In the genomic region with DNA sequence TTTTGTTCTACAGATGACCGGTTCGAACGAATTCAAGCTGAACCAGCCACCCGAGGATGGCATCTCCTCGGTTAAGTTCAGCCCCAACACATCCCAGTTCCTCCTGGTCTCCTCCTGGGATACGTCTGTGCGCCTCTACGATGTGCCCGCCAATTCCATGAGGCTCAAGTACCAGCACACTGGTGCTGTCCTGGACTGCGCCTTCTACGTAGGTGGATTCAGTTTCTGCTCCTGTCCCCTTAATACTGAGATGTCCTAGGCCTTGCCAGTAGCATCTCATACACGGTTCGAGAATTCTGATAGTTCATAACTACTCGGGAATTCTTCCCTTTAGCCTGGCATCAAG, we compare ENCODE assay signal across 8 mouse cellular contexts. TPM values are rescaled to one million over a fixed set of nuclear protein-coding genes. Genes with fewer than 3 reads are reported as not detected.
DNase-seq lines count a peak whose midpoint lies in the region; ATAC-seq and TF ChIP-seq lines count a peak whose summit lies in the region.

No protein-coding gene starts in this region.

- peaks cover 8% of the 10 kb centered on the region for H3K36me3 ChIP-seq in heart, adult 2 months (ENCODE audit: control insufficient read depth, insufficient read depth, low read length)
- peaks cover 42% of the 10 kb centered on the region for H3K36me3 ChIP-seq in C2C12 (ENCODE audit: control insufficient read depth, insufficient read depth)
- peaks cover 35% of the 10 kb centered on the region for H3K36me3 ChIP-seq in forebrain, embryonic 14.5 days (ENCODE audit: control insufficient read depth, insufficient read depth, low read length)
- H3K36me3 ChIP-seq in liver, embryonic 16.5 days (ENCODE audit: control insufficient read depth, insufficient read depth), result peaks cover 33% of the 10 kb centered on the region

- no peak for TF ChIP-seq POLR2A in heart, adult 2 months (IDR thresholded peaks at IDR 0.05; ENCODE audit: insufficient read depth, low read depth, low read length)

- H3K4me2 ChIP-seq in forebrain, embryonic 14.5 days (ENCODE audit: low read length), result peak overlapping the region; percentile 76
- peak overlapping the region; percentile 73 for H3K4me2 ChIP-seq in liver, embryonic 16.5 days (ENCODE audit: low read depth, low read length)

- peak overlapping the region; percentile 91 for H3K4me3 ChIP-seq in heart, adult 2 months
- H3K4me3 ChIP-seq in C2C12 (ENCODE audit: insufficient read depth, poor library complexity, severe bottlenecking), result peak overlapping the region; percentile 50
- peak overlapping the region; percentile 76 for H3K4me3 ChIP-seq in forebrain, embryonic 14.5 days (ENCODE audit: low read depth, low read length)
- H3K4me3 ChIP-seq in liver, embryonic 16.5 days (ENCODE audit: low read depth, low read length), result peak overlapping the region; percentile 96

- peaks cover 50% of the 10 kb centered on the region for H3K79me3 ChIP-seq in C2C12 (ENCODE audit: low read depth)

- TF ChIP-seq CTCF in heart, adult 2 months (IDR thresholded peaks at IDR 0.05), result no peak
- no peak for TF ChIP-seq CTCF in C2C12 (IDR thresholded peaks at IDR 0.05; ENCODE audit: control insufficient read depth, insufficient read depth, insufficient read length)

- intact Hi-C loops in heart, adult 2 months (cut with DNase I), result loop anchor here (2.0 to 5.0 kb wide), 3 partner anchors 148 to 693 kb away; partner anchors contain the start of genes 2310057M21Rik, Acadsb, Ikzf5 and Plekha1

- H3K9ac ChIP-seq in heart, adult 2 months (ENCODE audit: low read depth, low read length), result peak overlapping the region; percentile 89
- peak overlapping the region; percentile 87 for H3K9ac ChIP-seq in forebrain, embryonic 14.5 days (ENCODE audit: low read length)
- H3K9ac ChIP-seq in liver, embryonic 16.5 days (ENCODE audit: low read depth, low read length), result peak overlapping the region; percentile 98

- peaks cover 1% of the 10 kb centered on the region for H3K4me1 ChIP-seq in heart, adult 2 months (ENCODE audit: control insufficient read depth, insufficient read depth, low read length)
- H3K4me1 ChIP-seq in forebrain, embryonic 14.5 days (ENCODE audit: control insufficient read depth, insufficient read depth, low read length), result peaks cover 11% of the 10 kb centered on the region
- H3K4me1 ChIP-seq in liver, embryonic 16.5 days (ENCODE audit: control insufficient read depth, low read depth, low read length), result peaks cover 15% of the 10 kb centered on the region

- peak overlapping the region; percentile 98 for H3K27ac ChIP-seq in heart, adult 2 months
- peak overlapping the region; percentile 88 for H3K27ac ChIP-seq in forebrain, embryonic 14.5 days (ENCODE audit: low read depth, low read length)
- H3K27ac ChIP-seq in liver, embryonic 16.5 days (ENCODE audit: low read length), result peak overlapping the region; percentile 91

- no peak for TF ChIP-seq EP300 in heart, adult 2 months (IDR thresholded peaks at IDR 0.05; ENCODE audit: insufficient read depth, low read depth, low read length)

- H3K9me3 ChIP-seq in forebrain, embryonic 14.5 days (replicated peaks; ENCODE audit: control insufficient read depth, low read length), result no peaks in the 10 kb centered on the region
- H3K9me3 ChIP-seq in liver, embryonic 16.5 days (replicated peaks; ENCODE audit: control insufficient read depth, low read length), result no peaks in the 10 kb centered on the region

- H3K79me2 ChIP-seq in heart, adult 2 months (replicated peaks; ENCODE audit: control insufficient read depth, insufficient read depth, low read length), result peaks cover 3% of the 10 kb centered on the region; the same call in 1 of the 2 replicates
- peaks cover 56% of the 10 kb centered on the region for H3K79me2 ChIP-seq in C2C12 (ENCODE audit: control insufficient read depth, insufficient read depth)

- H3ac ChIP-seq in C2C12 (ENCODE audit: control insufficient read depth, insufficient read length, low read depth), result peak overlapping the region; percentile 74

- WGBS in heart, adult 2 months, result under 1% methylated on average over 14 of the region's 14 CpGs
- 2% methylated on average over 14 of the region's 14 CpGs for WGBS in forebrain, embryonic 14.5 days
- under 1% methylated on average over 14 of the region's 14 CpGs for WGBS in liver, embryonic 16.5 days (ENCODE audit: insufficient replicate concordance)

- peak; percentile 57 for ATAC-seq in forebrain, embryonic 14.5 days
- ATAC-seq in liver, embryonic 16.5 days (ENCODE audit: low read depth), result peak; percentile 59

- DNase-seq in heart, adult 2 months, result no peak
- DNase-seq in heart, adult 18-20 months, result no peak
- no peak for DNase-seq in forebrain, embryonic 14.5 days (ENCODE audit: low spot score)
- DNase-seq in natural killer cell, adult 2 months (ENCODE audit: low spot score in 2 of 2), result no peak
- no peak for DNase-seq in adrenal gland, adult 2 months
- no peak for DNase-seq in spleen, adult 12 weeks (ENCODE audit: low spot score)

- peaks cover 11% of the 10 kb centered on the region for H3K27me3 ChIP-seq in heart, adult 2 months (ENCODE audit: control insufficient read depth, insufficient read depth, low read length)
- H3K27me3 ChIP-seq in C2C12 (ENCODE audit: control insufficient read depth, insufficient read depth, insufficient read length), result peaks cover 2% of the 10 kb centered on the region
- peaks cover 34% of the 10 kb centered on the region for H3K27me3 ChIP-seq in forebrain, embryonic 14.5 days (replicated peaks; ENCODE audit: control insufficient read depth, insufficient read depth, low read length)
- H3K27me3 ChIP-seq in liver, embryonic 16.5 days (ENCODE audit: control insufficient read depth, insufficient read depth, low read depth, low read length), result peaks cover 36% of the 10 kb centered on the region

TF ChIP-seq in C2C12, 6 proteins besides CTCF, POLR2A, EP300 and RAD21:
- TF ChIP-seq FOSL1 (IDR thresholded peaks at IDR 0.05; ENCODE audit: insufficient read depth, low read length, poor library complexity, severe bottlenecking) (no peak), MYOG (IDR thresholded peaks at IDR 0.05; ENCODE audit: control insufficient read depth, extremely low read depth, insufficient read length) (no peak), MAX (IDR thresholded peaks at IDR 0.05) (no peak), MYOD1 (IDR thresholded peaks at IDR 0.05; ENCODE audit: control insufficient read depth, insufficient read length, low read depth) (no peak), CEBPB (IDR thresholded peaks at IDR 0.05; ENCODE audit: low read depth) (no peak)

RNA-seq across cellular contexts. Expression of gene Bub3, which starts 0.6 kb away (rescaled TPM):
- 10 to 100 TPM; 25.0 to 29.8 TPM for total RNA-seq in heart, adult 2 months (2021)
- 34.5 and 57.8 TPM in 2 replicates for polyA plus RNA-seq in heart, adult 2 months (2012; rRNA removed)
- total RNA-seq in heart, adult 18-20 months (2021), result 10 to 100 TPM; 28.7 to 29.2 TPM
- 164 TPM for polyA plus RNA-seq in C2C12 (2012; fragmentation: generic; extraction: Trizol)
- 215 and 237 TPM in 2 replicates for polyA plus RNA-seq in forebrain, embryonic 14.5 days (2014; fragmentation: Nextera tagmentation; extraction: Ambion mirVana)
- 92.4 and 100 TPM in 2 replicates for polyA plus RNA-seq in liver, embryonic 16.5 days (2015; fragmentation: Nextera tagmentation; extraction: Ambion mirVana)
- 10 to 100 TPM; 67.0 to 82.2 TPM for total RNA-seq in adrenal gland, adult 2 months (2021)
- 31.8 and 39.6 TPM in 2 replicates for polyA plus RNA-seq in adrenal gland, adult 2 months (2012; rRNA removed)

RNA-seq across cellular contexts. Expression of gene Hmx2, which starts 12.1 kb away (rescaled TPM):
- total RNA-seq in heart, adult 2 months (2021), result not detected
- polyA plus RNA-seq in heart, adult 2 months (2012; rRNA removed), result not detected in 2 replicates
- not detected for total RNA-seq in heart, adult 18-20 months (2021)
- polyA plus RNA-seq in C2C12 (2012; fragmentation: generic; extraction: Trizol), result 2.2 TPM
- 0.64 and 1.1 TPM in 2 replicates for polyA plus RNA-seq in forebrain, embryonic 14.5 days (2014; fragmentation: Nextera tagmentation; extraction: Ambion mirVana)
- not detected in 2 replicates for polyA plus RNA-seq in liver, embryonic 16.5 days (2015; fragmentation: Nextera tagmentation; extraction: Ambion mirVana)
- not detected for total RNA-seq in adrenal gland, adult 2 months (2021)
- not detected in 2 replicates for polyA plus RNA-seq in adrenal gland, adult 2 months (2012; rRNA removed)

RNA-seq across cellular contexts. Expression of gene Hmx3, which starts 18.0 kb away (rescaled TPM):
- not detected for total RNA-seq in heart, adult 2 months (2021)
- not detected in 2 replicates for polyA plus RNA-seq in heart, adult 2 months (2012; rRNA removed)
- not detected for total RNA-seq in heart, adult 18-20 months (2021)
- polyA plus RNA-seq in C2C12 (2012; fragmentation: generic; extraction: Trizol), result 0.06 TPM
- 0.49 and 0.51 TPM in 2 replicates for polyA plus RNA-seq in forebrain, embryonic 14.5 days (2014; fragmentation: Nextera tagmentation; extraction: Ambion mirVana)
- not detected in 2 replicates for polyA plus RNA-seq in liver, embryonic 16.5 days (2015; fragmentation: Nextera tagmentation; extraction: Ambion mirVana)
- total RNA-seq in adrenal gland, adult 2 months (2021), result not detected
- not detected in 2 replicates for polyA plus RNA-seq in adrenal gland, adult 2 months (2012; rRNA removed)
